Mouse (Mus musculus): Measurements from ENCODE around the gene Gm10053. TPM values are rescaled to one million over a fixed set of nuclear protein-coding genes. Genes with fewer than 3 reads are reported as not detected.

The Gm10053 gene
- polyA plus RNA-seq, 1 experiment from 2014 or later: 115 TPM

- Histone ChIP-seq H3K4me1 (ENCODE audit: control insufficient read depth, low read depth, low read length) (no peaks in the 10 kb centered on the region), H3K9me3 (replicated peaks; ENCODE audit: control insufficient read depth, low read length) (no peaks in the 10 kb centered on the region), H3K36me3 (ENCODE audit: control insufficient read depth, insufficient read depth) (no peaks in the 10 kb centered on the region), H3K27me3 (ENCODE audit: control insufficient read depth, insufficient read depth, low read depth, low read length) (peaks cover 7% of the 10 kb centered on the region), H3K27ac (ENCODE audit: low read length) (no peak overlapping the region), H3K4me3 (ENCODE audit: low read depth, low read length) (no peak overlapping the region), H3K9ac (ENCODE audit: low read depth, low read length) (no peak overlapping the region), H3K4me2 (ENCODE audit: low read depth, low read length) (no peak overlapping the region)
- 53% methylated on average over 3 of the region's 3 CpGs for WGBS (ENCODE audit: insufficient replicate concordance)
- no peak for ATAC-seq (ENCODE audit: low read depth)
Observed at GRCm38 (mm10) chr19:24908385-24909155, 33.1 kb downstream of the Gm10053 start.

- Histone ChIP-seq H3K4me2 (ENCODE audit: low read depth, low read length) (no peak overlapping the region), H3K27me3 (ENCODE audit: control insufficient read depth, insufficient read depth, low read depth, low read length) (no peaks in the 10 kb centered on the region), H3K4me3 (ENCODE audit: low read depth, low read length) (no peak overlapping the region), H3K27ac (ENCODE audit: low read length) (no peak overlapping the region), H3K9ac (ENCODE audit: low read depth, low read length) (no peak overlapping the region), H3K4me1 (ENCODE audit: control insufficient read depth, low read depth, low read length) (no peaks in the 10 kb centered on the region), H3K9me3 (replicated peaks; ENCODE audit: control insufficient read depth, low read length) (no peaks in the 10 kb centered on the region), H3K36me3 (ENCODE audit: control insufficient read depth, insufficient read depth) (peaks cover 7% of the 10 kb centered on the region)
- WGBS (ENCODE audit: insufficient replicate concordance): 84% methylated on average over 5 of the region's 5 CpGs
- no peak for ATAC-seq (ENCODE audit: low read depth)
Observed at GRCm38 (mm10) chr19:24920866-24921265, 45.4 kb downstream of the Gm10053 start.

Other genes starting within 250 kb of the Gm10053 start
- 0.12 and 0.20 TPM in 2 replicates for gene Tmem252, start 201.7 kb upstream of the Gm10053 start, polyA plus RNA-seq (2015; fragmentation: Nextera tagmentation; extraction: Ambion mirVana)
- gene Pgm5, start 13.8 kb upstream of the Gm10053 start, polyA plus RNA-seq (2015; fragmentation: Nextera tagmentation; extraction: Ambion mirVana): 0.06 and 0.14 TPM in 2 replicates
- 0.08 TPM in 1 of 2 replicates, not detected in the other for gene Foxd4, start 25.5 kb downstream of the Gm10053 start, polyA plus RNA-seq (2015; fragmentation: Nextera tagmentation; extraction: Ambion mirVana)
- gene Cbwd1, start 85.9 kb downstream of the Gm10053 start, polyA plus RNA-seq (2015; fragmentation: Nextera tagmentation; extraction: Ambion mirVana): 6.8 and 8.3 TPM in 2 replicates
- gene Dock8, start 123.8 kb downstream of the Gm10053 start, polyA plus RNA-seq (2015; fragmentation: Nextera tagmentation; extraction: Ambion mirVana): 6.2 and 8.4 TPM in 2 replicates